Mouse (Mus musculus) 416B (cell line): ENCODE data around the gene E130308A19Rik.

Experiments used
- DNase-seq: peaks from one replicate; pipeline ENCODE4 v3.0.0; 2011; ENCODE audit warnings: low read depth

E130308A19Rik gene

DNA sequence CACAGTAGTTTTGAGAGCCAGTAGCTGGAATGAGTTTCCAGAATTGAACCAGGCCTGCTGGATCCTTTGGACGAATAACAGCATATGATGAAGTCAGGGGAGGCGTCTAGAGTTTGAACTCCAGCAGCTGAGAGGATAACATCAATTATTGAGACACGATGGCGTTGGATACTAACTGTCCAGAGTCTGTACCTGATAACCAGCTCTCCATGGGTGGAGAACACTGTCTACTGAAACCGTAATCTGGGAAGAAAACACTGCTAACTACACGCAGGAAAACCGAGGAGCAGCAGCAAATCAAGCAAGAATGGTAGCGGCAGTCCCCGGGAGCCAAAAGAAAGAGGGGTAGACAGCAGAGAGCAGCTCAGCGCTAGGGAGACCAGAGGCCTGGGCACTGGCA lies 56.9 kb downstream of the E130308A19Rik start:
- no peak for DNase-seq

DNA sequence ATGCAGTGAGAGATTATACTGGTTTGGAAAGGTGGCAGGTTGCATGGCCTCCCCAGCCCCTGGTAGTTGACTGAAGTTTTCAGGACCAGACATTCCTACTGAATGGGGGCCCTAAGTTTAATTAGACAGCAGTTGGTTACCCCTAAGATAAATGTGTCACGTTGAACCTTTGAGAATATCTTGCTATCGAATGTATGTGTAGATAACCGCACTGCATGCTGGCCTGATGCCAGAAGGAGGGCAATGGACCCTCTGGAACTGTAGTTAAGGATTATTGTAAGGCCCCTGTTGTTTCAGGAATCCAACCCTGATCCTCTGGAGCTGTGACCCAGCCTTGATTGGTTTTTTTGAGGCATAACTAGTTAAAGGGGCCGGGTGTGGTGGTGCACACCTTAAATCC lies 58.3 kb downstream of the E130308A19Rik start:
- DNase-seq = no peak

- DNase-seq = no peak
Observed at GRCm38 (mm10) chr4:59686716-59687115, 60.7 kb downstream of the E130308A19Rik start.

DNA sequence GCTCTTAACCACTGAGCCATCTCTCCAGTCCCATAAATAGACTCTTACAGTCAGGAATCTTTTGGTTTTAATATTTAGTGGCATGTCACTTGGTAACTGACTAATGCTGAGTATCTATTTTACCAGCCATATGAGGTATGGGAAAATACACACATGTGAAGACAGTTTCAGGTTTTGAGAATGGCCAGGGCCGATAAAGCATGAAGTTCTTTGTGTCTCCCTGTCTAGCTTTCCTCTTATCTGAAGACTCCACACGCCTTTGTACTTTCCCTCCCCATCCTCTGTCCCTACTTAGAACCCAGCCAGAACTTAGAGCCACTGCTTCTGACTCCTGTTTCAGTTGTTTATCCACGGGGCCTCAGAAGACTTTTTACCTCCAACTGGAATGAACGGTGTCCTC lies 63.0 kb downstream of the E130308A19Rik start:
- DNase-seq = no peak

GRCm38 (mm10) chr4:59690145-59690544 lies 64.1 kb downstream of the E130308A19Rik start:
- DNase-seq = no peak

- no peak for DNase-seq
Observed at GRCm38 (mm10) chr4:59696846-59697245, 70.8 kb downstream of the E130308A19Rik start.

- DNase-seq = no peak
Observed at GRCm38 (mm10) chr4:59697869-59698268, 71.9 kb downstream of the E130308A19Rik start.

- no peak for DNase-seq
Observed at GRCm38 (mm10) chr4:59699014-59699792, 73.2 kb downstream of the E130308A19Rik start.

- no peak for DNase-seq
Observed at GRCm38 (mm10) chr4:59709321-59709720, 83.3 kb downstream of the E130308A19Rik start.

DNA sequence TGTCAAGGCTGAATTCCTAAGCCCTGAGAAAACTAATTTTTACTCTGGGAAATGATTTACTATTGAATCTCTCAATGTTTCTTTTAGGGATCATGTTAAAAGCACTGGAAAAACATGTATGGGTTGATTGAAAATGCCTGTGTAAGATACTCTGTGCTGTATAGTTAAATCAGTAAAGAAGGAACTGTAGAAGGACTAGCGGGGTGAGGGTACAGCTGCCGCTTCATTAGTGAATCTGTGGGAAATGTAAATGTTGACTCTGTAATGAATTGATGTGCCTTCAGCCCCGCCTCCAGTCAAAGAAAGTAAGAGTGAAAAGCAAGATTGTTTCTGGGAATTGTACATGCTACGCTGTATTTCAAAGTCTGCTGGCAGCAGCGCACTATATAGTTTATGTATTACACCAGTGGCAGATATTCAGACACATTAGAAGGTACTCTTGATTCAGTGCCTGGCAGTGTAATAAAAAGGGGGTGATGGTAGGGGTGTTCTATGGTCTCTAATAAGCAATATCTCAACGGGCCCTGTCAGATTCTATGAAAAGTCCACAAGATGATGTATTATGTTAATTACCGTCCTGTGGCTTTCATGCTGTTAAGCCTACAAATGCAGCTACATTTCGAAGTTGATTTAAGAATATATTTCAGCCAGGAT lies 84.9 kb downstream of the E130308A19Rik start:
- DNase-seq = no peak

GRCm38 (mm10) chr4:59712451-59712850 lies 86.4 kb downstream of the E130308A19Rik start:
- no peak for DNase-seq

DNA sequence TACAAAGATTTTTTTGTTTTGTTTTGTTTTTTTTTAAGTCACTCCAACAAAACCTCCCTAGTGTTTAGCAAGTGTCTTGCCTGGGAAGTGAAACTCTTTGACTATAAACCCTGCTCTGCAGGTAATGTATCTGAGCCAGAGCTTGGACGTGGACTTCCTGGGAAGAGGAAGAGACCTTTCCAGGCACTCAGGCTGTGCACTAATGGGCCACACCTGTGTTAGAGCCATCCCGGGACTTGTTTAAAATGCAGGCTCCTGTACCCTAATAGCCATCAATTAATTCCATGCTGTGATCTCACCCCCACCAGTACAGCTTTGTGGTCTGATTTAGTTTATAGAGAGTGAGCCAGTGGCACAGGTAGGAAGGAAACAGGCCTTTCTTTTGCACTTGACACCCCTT lies 86.9 kb downstream of the E130308A19Rik start:
- DNase-seq = no peak

DNA sequence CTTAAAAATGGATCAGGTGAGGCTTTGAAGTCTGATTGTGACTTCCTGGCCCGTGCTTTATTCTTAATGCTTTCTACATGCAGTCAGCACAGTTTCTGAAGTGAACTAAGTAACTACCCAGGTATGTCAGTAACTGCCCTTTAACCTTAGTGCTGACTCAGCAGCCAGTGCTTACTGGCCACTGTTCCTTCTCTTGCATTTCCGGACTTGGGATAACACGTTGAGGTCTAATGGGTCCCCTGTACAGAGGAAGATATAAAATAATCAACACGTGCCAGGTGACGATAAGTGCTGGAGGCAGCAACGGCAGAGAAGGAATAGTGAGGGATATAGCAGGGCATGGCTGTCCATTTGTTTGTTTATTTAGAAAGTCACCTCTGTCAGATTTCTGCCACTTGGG lies 88.5 kb downstream of the E130308A19Rik start:
- DNase-seq = no peak

- DNase-seq = no peak
Observed at GRCm38 (mm10) chr4:59714926-59715325, 88.9 kb downstream of the E130308A19Rik start.

DNA sequence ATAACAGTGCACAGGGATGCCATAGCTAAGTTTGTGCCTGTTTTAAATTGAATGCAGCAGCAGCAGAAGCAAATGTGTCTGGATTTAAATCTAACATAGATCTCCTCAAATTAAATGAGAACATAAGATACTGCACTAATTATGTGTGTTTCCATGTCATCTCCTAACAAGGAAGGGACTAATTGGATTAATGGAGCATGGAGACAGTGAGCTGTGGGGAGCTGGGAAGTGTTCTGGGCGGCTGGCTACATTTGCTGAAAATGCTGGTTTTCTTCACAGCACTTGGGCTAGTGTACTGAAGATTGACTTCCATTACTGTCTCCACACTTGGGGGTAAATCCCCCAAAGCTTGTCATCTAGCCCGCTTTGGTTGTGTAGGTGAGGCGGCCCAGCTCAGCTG lies 89.5 kb downstream of the E130308A19Rik start:
- DNase-seq = no peak

- DNase-seq = no peak
Observed at GRCm38 (mm10) chr4:59717349-59717748, 91.3 kb downstream of the E130308A19Rik start.

DNA sequence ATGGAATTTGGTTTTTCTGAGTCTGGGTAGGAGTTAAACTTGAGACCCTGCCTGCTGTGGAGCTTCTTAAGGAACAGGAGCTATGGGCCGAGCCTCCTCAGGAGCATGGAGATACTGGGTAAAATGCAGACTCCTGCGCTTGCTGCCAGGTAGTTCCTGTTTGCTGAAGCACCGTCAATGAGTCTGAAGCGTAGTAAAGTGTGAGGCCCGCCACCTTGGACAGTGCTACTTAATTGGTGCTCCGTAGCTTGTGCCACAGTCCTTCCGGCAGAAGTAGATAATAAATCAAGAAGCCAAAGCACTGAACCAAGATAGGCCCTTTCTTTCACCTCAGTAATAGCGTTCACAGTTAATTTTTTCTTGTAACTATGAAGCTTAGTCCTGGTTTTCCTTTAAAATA lies 92.5 kb downstream of the E130308A19Rik start:
- no peak for DNase-seq

GRCm38 (mm10) chr4:59719481-59720355 lies 93.7 kb downstream of the E130308A19Rik start:
- DNase-seq = no peak

DNA sequence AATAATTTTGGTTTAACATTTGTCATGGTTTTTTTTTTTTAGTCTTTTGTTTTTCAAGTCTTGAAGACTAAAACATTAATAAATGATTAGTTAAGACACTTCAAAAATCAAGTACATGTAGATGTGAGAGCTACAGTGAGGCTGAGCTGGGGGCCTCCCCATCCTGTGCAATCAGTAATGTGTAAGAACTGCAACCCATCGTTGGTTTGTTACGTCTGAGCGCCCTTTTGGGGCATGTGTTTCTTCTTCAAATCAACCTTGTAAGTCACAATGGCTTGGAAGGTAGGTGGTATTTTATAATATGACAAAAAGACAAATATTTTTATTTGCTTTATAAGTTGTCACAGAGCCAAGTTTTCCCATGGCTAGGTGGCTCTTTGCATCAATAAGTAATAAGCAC lies 95.8 kb downstream of the E130308A19Rik start:
- no peak for DNase-seq

GRCm38 (mm10) chr4:59725579-59725978 lies 99.6 kb downstream of the E130308A19Rik start:
- DNase-seq = no peak

DNA sequence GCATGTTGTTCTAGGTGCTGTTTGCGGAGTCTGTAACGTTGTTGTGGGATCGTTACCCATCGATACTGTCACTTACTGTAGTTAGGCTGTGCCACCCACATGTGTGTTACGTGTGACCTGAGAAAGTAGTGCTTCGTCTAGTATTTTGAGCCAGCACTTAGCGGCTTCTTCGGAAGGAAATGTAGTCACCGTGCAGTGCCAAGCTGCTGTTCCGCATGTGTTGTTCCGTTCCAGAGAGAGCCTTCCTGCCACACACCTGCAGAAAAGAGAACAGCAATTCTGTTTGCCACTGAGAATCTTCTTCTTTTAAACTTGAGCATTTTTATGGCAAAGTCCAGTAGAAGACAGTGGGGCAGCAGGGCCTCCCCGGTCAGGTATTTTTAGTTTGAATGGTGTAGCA lies 100.5 kb downstream of the E130308A19Rik start:
- DNase-seq = no peak

DNA sequence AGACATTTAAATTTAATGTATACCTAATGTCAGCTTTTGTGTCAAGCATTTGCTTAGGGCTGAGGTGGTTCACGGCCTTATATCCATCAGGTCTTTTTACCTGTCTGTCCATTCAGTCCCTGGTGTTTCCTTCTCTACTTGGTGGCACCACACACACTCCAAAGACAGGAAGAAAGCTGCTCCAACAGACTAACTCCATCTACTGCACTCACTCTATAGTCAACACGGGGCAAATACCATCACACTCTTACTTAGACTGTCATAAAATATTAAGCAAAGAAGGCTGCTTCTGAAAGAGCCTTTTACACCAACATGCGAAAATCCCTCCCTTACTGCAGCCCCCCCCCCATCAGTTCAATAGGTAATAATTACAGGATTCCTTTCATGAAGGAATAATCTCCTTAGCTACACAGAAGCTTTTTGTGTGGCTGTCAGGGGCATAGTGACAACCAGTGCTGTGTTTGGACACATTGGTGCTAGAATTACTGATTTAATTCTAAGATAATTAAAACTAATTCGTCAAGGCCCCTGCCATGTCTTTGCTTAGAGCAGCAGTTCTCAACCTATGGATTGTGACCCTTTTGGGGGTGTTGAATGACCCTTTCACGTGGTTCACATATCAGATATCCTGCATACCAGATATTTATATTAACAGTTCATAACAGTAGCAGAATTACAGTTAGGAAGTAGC lies 101.3 kb downstream of the E130308A19Rik start:
- no peak for DNase-seq
